Mouse (Mus musculus): ENCODE measurements at regions not wholly inside any gene's neighbourhood (a gene's known extent, or its start where the extent isn't known, plus 50 kb on each side); places are given as distances from the start of the nearest gene placed in this dataset.

- Histone ChIP-seq H3K4me3 (ENCODE audit: low read depth, low read length) (no peak overlapping the region), H3K4me1 (replicated peaks; ENCODE audit: control insufficient read depth, insufficient read depth, low read length) (no peaks in the 10 kb centered on the region), H3K36me3 (ENCODE audit: control insufficient read depth, insufficient read depth, low read length) (no peaks in the 10 kb centered on the region), H3K27me3 (ENCODE audit: control insufficient read depth, insufficient read depth, low read length) (no peaks in the 10 kb centered on the region), H3K4me2 (ENCODE audit: low read depth, low read length, severe bottlenecking) (no peak overlapping the region), H3K9me3 (ENCODE audit: control insufficient read depth, low read length) (no peaks in the 10 kb centered on the region), H3K27ac (ENCODE audit: low read depth, low read length) (no peak overlapping the region), H3K9ac (ENCODE audit: low read length) (no peak overlapping the region)
- no peak for DNase-seq (ENCODE audit: low spot score)
- WGBS = 88% methylated on average over 1 of the region's 1 CpGs
- ATAC-seq (replicated peaks; ENCODE audit: low FRiP score) = no peak
Observed at GRCm38 (mm10) chr15:93832956-93833355, 237.3 kb upstream of the Prickle1 start.

GRCm38 (mm10) chr15:93832431-93832936 is 236.8 kb upstream of the Prickle1 start:
- Histone ChIP-seq H3K27ac (ENCODE audit: low read depth, low read length) (no peak overlapping the region), H3K27me3 (ENCODE audit: control insufficient read depth, insufficient read depth, low read length) (no peaks in the 10 kb centered on the region), H3K4me1 (replicated peaks; ENCODE audit: control insufficient read depth, insufficient read depth, low read length) (no peaks in the 10 kb centered on the region), H3K4me3 (ENCODE audit: low read depth, low read length) (no peak overlapping the region), H3K9me3 (ENCODE audit: control insufficient read depth, low read length) (no peaks in the 10 kb centered on the region), H3K9ac (ENCODE audit: low read length) (no peak overlapping the region), H3K4me2 (ENCODE audit: low read depth, low read length, severe bottlenecking) (no peak overlapping the region), H3K36me3 (ENCODE audit: control insufficient read depth, insufficient read depth, low read length) (no peaks in the 10 kb centered on the region)
- WGBS = 86% methylated on average over 14 of the region's 14 CpGs
- ATAC-seq (replicated peaks; ENCODE audit: low FRiP score) (no peak), DNase-seq (ENCODE audit: low spot score) (no peak)

- Histone ChIP-seq H3K9ac (ENCODE audit: low read length) (no peak overlapping the region), H3K4me1 (replicated peaks; ENCODE audit: control insufficient read depth, insufficient read depth, low read length) (no peaks in the 10 kb centered on the region), H3K27me3 (ENCODE audit: control insufficient read depth, insufficient read depth, low read length) (no peaks in the 10 kb centered on the region), H3K4me2 (ENCODE audit: low read depth, low read length, severe bottlenecking) (no peak overlapping the region), H3K4me3 (ENCODE audit: low read depth, low read length) (no peak overlapping the region), H3K27ac (ENCODE audit: low read depth, low read length) (no peak overlapping the region), H3K9me3 (ENCODE audit: control insufficient read depth, low read length) (no peaks in the 10 kb centered on the region), H3K36me3 (ENCODE audit: control insufficient read depth, insufficient read depth, low read length) (no peaks in the 10 kb centered on the region)
- DNase-seq (ENCODE audit: low spot score) = no peak
- 81% methylated on average over 3 of the region's 3 CpGs for WGBS
- no peak for ATAC-seq (replicated peaks; ENCODE audit: low FRiP score)
Observed at GRCm38 (mm10) chr15:93831148-93831547, 235.5 kb upstream of the Prickle1 start.

- no peak overlapping the region for H3K4me2 ChIP-seq (ENCODE audit: low read depth, low read length, severe bottlenecking)
- H3K9me3 ChIP-seq (ENCODE audit: control insufficient read depth, low read length) = no peaks in the 10 kb centered on the region
- H3K36me3 ChIP-seq (ENCODE audit: control insufficient read depth, insufficient read depth, low read length) = no peaks in the 10 kb centered on the region
- no peak overlapping the region for H3K27ac ChIP-seq (ENCODE audit: low read depth, low read length)
- H3K4me1 ChIP-seq (replicated peaks; ENCODE audit: control insufficient read depth, insufficient read depth, low read length) = no peaks in the 10 kb centered on the region
- no peak overlapping the region for H3K4me3 ChIP-seq (ENCODE audit: low read depth, low read length)
- 73% methylated on average over 28 of the region's 28 CpGs for WGBS
- no peaks in the 10 kb centered on the region for H3K27me3 ChIP-seq (ENCODE audit: control insufficient read depth, insufficient read depth, low read length)
- DNase-seq (ENCODE audit: low spot score) (no peak), ATAC-seq (replicated peaks; ENCODE audit: low FRiP score) (no peak)
- H3K9ac ChIP-seq (ENCODE audit: low read length) = no peak overlapping the region
Observed at GRCm38 (mm10) chr15:93824729-93825694, 229.3 kb upstream of the Prickle1 start.

GRCm38 (mm10) chr15:93821236-93821635 is 225.5 kb upstream of the Prickle1 start:
- Histone ChIP-seq H3K36me3 (ENCODE audit: control insufficient read depth, insufficient read depth, low read length) (no peaks in the 10 kb centered on the region), H3K4me1 (replicated peaks; ENCODE audit: control insufficient read depth, insufficient read depth, low read length) (no peaks in the 10 kb centered on the region), H3K9me3 (ENCODE audit: control insufficient read depth, low read length) (no peaks in the 10 kb centered on the region), H3K9ac (ENCODE audit: low read length) (no peak overlapping the region), H3K4me2 (ENCODE audit: low read depth, low read length, severe bottlenecking) (no peak overlapping the region), H3K4me3 (ENCODE audit: low read depth, low read length) (no peak overlapping the region), H3K27me3 (ENCODE audit: control insufficient read depth, insufficient read depth, low read length) (no peaks in the 10 kb centered on the region), H3K27ac (ENCODE audit: low read depth, low read length) (no peak overlapping the region)
- ATAC-seq (replicated peaks; ENCODE audit: low FRiP score) (no peak), DNase-seq (ENCODE audit: low spot score) (no peak)
- 91% methylated on average over 6 of the region's 6 CpGs for WGBS

GRCm38 (mm10) chr15:93812011-93812410 is 216.3 kb upstream of the Prickle1 start:
- Histone ChIP-seq H3K4me2 (ENCODE audit: low read depth, low read length, severe bottlenecking) (no peak overlapping the region), H3K36me3 (ENCODE audit: control insufficient read depth, insufficient read depth, low read length) (no peaks in the 10 kb centered on the region), H3K9ac (ENCODE audit: low read length) (no peak overlapping the region), H3K27me3 (ENCODE audit: control insufficient read depth, insufficient read depth, low read length) (no peaks in the 10 kb centered on the region), H3K4me3 (ENCODE audit: low read depth, low read length) (no peak overlapping the region), H3K27ac (ENCODE audit: low read depth, low read length) (no peak overlapping the region), H3K4me1 (replicated peaks; ENCODE audit: control insufficient read depth, insufficient read depth, low read length) (no peaks in the 10 kb centered on the region), H3K9me3 (ENCODE audit: control insufficient read depth, low read length) (no peaks in the 10 kb centered on the region)
- no peak for ATAC-seq (replicated peaks; ENCODE audit: low FRiP score)
- WGBS = 77% methylated on average over 7 of the region's 7 CpGs
- DNase-seq (ENCODE audit: low spot score) = no peak

- no peak for DNase-seq (ENCODE audit: low spot score)
- WGBS = 88% methylated on average over 8 of the region's 8 CpGs
- Histone ChIP-seq H3K9me3 (ENCODE audit: control insufficient read depth, low read length) (no peaks in the 10 kb centered on the region), H3K9ac (ENCODE audit: low read length) (no peak overlapping the region), H3K4me1 (replicated peaks; ENCODE audit: control insufficient read depth, insufficient read depth, low read length) (no peaks in the 10 kb centered on the region), H3K4me3 (ENCODE audit: low read depth, low read length) (no peak overlapping the region), H3K4me2 (ENCODE audit: low read depth, low read length, severe bottlenecking) (no peak overlapping the region), H3K27ac (ENCODE audit: low read depth, low read length) (no peak overlapping the region), H3K36me3 (ENCODE audit: control insufficient read depth, insufficient read depth, low read length) (no peaks in the 10 kb centered on the region), H3K27me3 (ENCODE audit: control insufficient read depth, insufficient read depth, low read length) (no peaks in the 10 kb centered on the region)
- no peak for ATAC-seq (replicated peaks; ENCODE audit: low FRiP score)
Observed at GRCm38 (mm10) chr15:93807993-93808392, 212.3 kb upstream of the Prickle1 start.

GRCm38 (mm10) chr15:93807505-93807904 is 211.8 kb upstream of the Prickle1 start:
- Histone ChIP-seq H3K9me3 (ENCODE audit: control insufficient read depth, low read length) (no peaks in the 10 kb centered on the region), H3K27me3 (ENCODE audit: control insufficient read depth, insufficient read depth, low read length) (no peaks in the 10 kb centered on the region), H3K4me2 (ENCODE audit: low read depth, low read length, severe bottlenecking) (no peak overlapping the region), H3K4me3 (ENCODE audit: low read depth, low read length) (no peak overlapping the region), H3K36me3 (ENCODE audit: control insufficient read depth, insufficient read depth, low read length) (no peaks in the 10 kb centered on the region), H3K9ac (ENCODE audit: low read length) (no peak overlapping the region), H3K4me1 (replicated peaks; ENCODE audit: control insufficient read depth, insufficient read depth, low read length) (no peaks in the 10 kb centered on the region), H3K27ac (ENCODE audit: low read depth, low read length) (no peak overlapping the region)
- no peak for ATAC-seq (replicated peaks; ENCODE audit: low FRiP score)
- WGBS = 90% methylated on average over 8 of the region's 8 CpGs
- no peak for DNase-seq (ENCODE audit: low spot score)

- H3K36me3 ChIP-seq (ENCODE audit: control insufficient read depth, insufficient read depth, low read length) = no peaks in the 10 kb centered on the region
- ATAC-seq (replicated peaks; ENCODE audit: low FRiP score) (no peak), DNase-seq (ENCODE audit: low spot score) (no peak)
- 84% methylated on average over 9 of the region's 9 CpGs for WGBS
- no peak overlapping the region for H3K4me3 ChIP-seq (ENCODE audit: low read depth, low read length)
- no peak overlapping the region for H3K27ac ChIP-seq (ENCODE audit: low read depth, low read length)
- no peaks in the 10 kb centered on the region for H3K4me1 ChIP-seq (replicated peaks; ENCODE audit: control insufficient read depth, insufficient read depth, low read length)
- H3K9me3 ChIP-seq (ENCODE audit: control insufficient read depth, low read length) = no peaks in the 10 kb centered on the region
- H3K27me3 ChIP-seq (ENCODE audit: control insufficient read depth, insufficient read depth, low read length) = no peaks in the 10 kb centered on the region
- H3K4me2 ChIP-seq (ENCODE audit: low read depth, low read length, severe bottlenecking) = no peak overlapping the region
- H3K9ac ChIP-seq (ENCODE audit: low read length) = no peak overlapping the region
Observed at GRCm38 (mm10) chr15:93804703-93805102, 209.0 kb upstream of the Prickle1 start.

Measured in forebrain, embryonic 11.5 days (tissue).